Mouse (Mus musculus): ENCODE data around the gene Eif2d. TPM values are rescaled to one million over a fixed set of nuclear protein-coding genes. Genes with fewer than 3 reads are reported as not detected.

Eif2d gene
- 31.7 TPM for polyA plus RNA-seq (2014; fragmentation: Illumina TruSeq; extraction: RNeasy Lipid Tissue Mini Kit (QIAGEN cat#74804); ENCODE audit: low read depth, low replicate concordance)

DNA sequence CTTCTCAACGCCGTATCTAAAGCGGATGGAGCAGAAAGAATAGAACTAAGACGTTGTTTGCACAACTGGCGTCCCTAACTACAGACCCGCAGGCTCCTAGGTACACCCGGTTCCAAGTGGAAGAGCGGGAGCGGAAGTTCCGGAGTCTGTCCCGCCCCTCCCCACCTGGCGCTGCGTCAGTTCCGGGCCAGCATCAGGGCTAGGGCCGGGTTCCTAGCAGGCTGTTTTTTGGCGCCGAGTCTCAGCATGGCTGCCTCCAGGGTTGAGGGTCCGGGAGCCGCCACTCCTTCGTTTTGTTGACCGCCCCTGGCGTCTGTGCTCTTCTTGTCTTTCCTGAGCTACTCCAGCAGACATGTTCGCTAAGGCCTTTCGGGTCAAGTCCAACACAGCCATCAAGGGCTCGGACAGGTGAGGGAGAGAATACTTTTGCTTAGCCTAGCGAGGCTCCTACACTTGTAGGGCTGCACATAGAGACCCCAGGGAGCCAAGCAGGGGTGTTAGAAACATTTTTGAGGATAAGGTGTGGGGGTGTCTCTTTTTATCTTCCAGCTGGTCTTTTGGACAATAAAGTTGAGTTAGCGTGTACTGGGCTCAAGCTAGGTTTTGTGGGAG lies at the start of gene Eif2d:
Gene Eif2d (plus strand): TSS at position 164 of the 612 bp plus-strand sequence.

DNA sequence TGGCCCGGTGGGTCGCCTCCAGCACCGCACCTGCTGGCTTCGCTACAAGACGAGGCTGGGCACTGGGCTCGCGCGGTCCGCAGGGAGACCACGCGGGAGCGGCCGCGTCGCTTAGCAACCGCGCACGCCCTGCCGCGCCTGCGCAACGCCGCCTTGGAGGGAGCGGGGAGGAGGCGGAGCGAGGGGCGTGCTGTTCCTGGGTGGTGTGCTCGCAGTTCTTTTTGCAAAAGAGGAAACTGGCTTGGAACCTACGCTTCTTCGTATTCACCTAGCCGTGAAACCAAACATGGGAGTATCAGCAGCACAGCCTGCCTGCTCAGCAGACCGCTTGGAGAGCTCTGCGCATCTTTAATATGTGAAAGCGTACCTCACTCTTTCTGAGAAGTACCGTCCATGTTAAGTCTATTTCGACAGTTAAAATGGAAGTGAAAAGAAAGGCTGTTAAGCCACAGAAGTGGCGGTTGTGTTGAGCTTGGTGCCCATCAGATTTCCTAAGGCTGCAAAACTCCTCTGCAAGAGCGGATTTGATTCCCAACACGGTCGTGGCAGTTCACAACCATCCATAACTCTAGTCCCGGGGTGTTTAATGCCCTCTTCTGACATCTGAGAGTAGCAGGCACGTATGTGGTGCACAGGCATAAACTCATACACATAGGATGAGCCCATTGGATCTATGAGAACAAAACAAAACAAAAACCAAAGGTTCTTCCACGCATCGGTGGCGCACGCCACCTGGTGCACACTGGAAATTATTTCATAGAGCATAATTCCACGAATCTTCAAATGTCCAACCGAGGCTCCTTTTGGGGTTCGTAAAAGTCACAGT lies 14.6 kb upstream of the Eif2d start, which contains the start of gene Dyrk3:
Gene Dyrk3 (minus strand): TSS at position 150 of the 826 bp plus-strand sequence.

Other genes with a start within 250 kb of the Eif2d start
- gene Il20, start 241.7 kb upstream of the Eif2d start, polyA plus RNA-seq (2014; fragmentation: Illumina TruSeq; extraction: RNeasy Lipid Tissue Mini Kit (QIAGEN cat#74804); ENCODE audit: low read depth, low replicate concordance) = not detected
- gene Il19, start 213.1 kb upstream of the Eif2d start, polyA plus RNA-seq (2014; fragmentation: Illumina TruSeq; extraction: RNeasy Lipid Tissue Mini Kit (QIAGEN cat#74804); ENCODE audit: low read depth, low replicate concordance) = not detected
- not detected for gene Il10, start 133.3 kb upstream of the Eif2d start, polyA plus RNA-seq (2014; fragmentation: Illumina TruSeq; extraction: RNeasy Lipid Tissue Mini Kit (QIAGEN cat#74804); ENCODE audit: low read depth, low replicate concordance)
- 74.1 TPM for gene Mapkapk2, start 55.4 kb upstream of the Eif2d start, polyA plus RNA-seq (2014; fragmentation: Illumina TruSeq; extraction: RNeasy Lipid Tissue Mini Kit (QIAGEN cat#74804); ENCODE audit: low read depth, low replicate concordance)
- gene Dyrk3, start 14.8 kb upstream of the Eif2d start, polyA plus RNA-seq (2014; fragmentation: Illumina TruSeq; extraction: RNeasy Lipid Tissue Mini Kit (QIAGEN cat#74804); ENCODE audit: low read depth, low replicate concordance) = 3.5 TPM
- gene Rassf5, start 92.1 kb downstream of the Eif2d start, polyA plus RNA-seq (2014; fragmentation: Illumina TruSeq; extraction: RNeasy Lipid Tissue Mini Kit (QIAGEN cat#74804); ENCODE audit: low read depth, low replicate concordance) = 11.9 TPM
- 4.8 TPM for gene Ikbke, start 126.4 kb downstream of the Eif2d start, polyA plus RNA-seq (2014; fragmentation: Illumina TruSeq; extraction: RNeasy Lipid Tissue Mini Kit (QIAGEN cat#74804); ENCODE audit: low read depth, low replicate concordance)

All from adrenal gland, adult 10 weeks (tissue).